Mouse (Mus musculus) midbrain, embryonic 14.5 days (tissue): Measurements from ENCODE around the gene Trim43a. TPM values are rescaled to one million over a fixed set of nuclear protein-coding genes. Genes with fewer than 3 reads are reported as not detected.
A peak's percentile ranks its signal among the peaks of the same experiment; 100 is the strongest.
"Not testable (repeated sequence)": the region's sequence is repeated elsewhere in the genome, so short reads cannot be mapped to it uniquely, and the experiment has no call there.

Experiments used
- ATAC-seq: fragments of 200-750 bp; cut with Nextera tagmentation; 2 replicates; pipeline ENCODE4 v1.8.0; 2017; ENCODE audit warnings: moderate number of reproducible peaks, moderate library complexity; ENCODE audit not compliant: low FRiP score, low TSS enrichment
- DNase-seq: peaks from one replicate; pipeline ENCODE4 v3.0.0-alpha.2; 2015
- H3K27ac ChIP-seq: fragments of 300-500 bp; sonication (generic); replicated peaks from 2 replicates; pipeline ENCODE4 v1.5.1; 2014; ENCODE audit warnings: mild to moderate bottlenecking, low read depth, low read length, moderate library complexity
- H3K27me3 ChIP-seq: fragments of 300-500 bp; sonication (generic); 2 replicates; pipeline ENCODE4 v1.6.1; 2014; ENCODE audit warnings: low read length, control low read depth, mixed read lengths; ENCODE audit not compliant: control insufficient read depth, insufficient read depth
- H3K36me3 ChIP-seq: fragments of 300-500 bp; sonication (generic); 2 replicates; pipeline ENCODE4 v1.6.1; 2014; ENCODE audit warnings: low read length, control low read depth; ENCODE audit not compliant: control insufficient read depth, insufficient read depth
- H3K4me1 ChIP-seq: fragments of 300-500 bp; sonication (generic); 2 replicates; pipeline ENCODE4 v1.6.1; 2014; ENCODE audit warnings: mild to moderate bottlenecking, antibody characterized with exemption, low read length, control low read depth; ENCODE audit not compliant: control insufficient read depth, insufficient read depth
- H3K4me2 ChIP-seq: fragments of 300-500 bp; sonication (generic); 2 replicates; pipeline ENCODE4 v1.6.1; 2014; ENCODE audit warnings: mild to moderate bottlenecking, low read length, moderate library complexity
- H3K4me3 ChIP-seq: fragments of 300-500 bp; sonication (generic); replicated peaks from 2 replicates; pipeline ENCODE4 v1.5.1; 2014; ENCODE audit warnings: low read depth, low read length
- H3K9ac ChIP-seq: fragments of 300-500 bp; sonication (generic); replicated peaks from 2 replicates; pipeline ENCODE4 v1.6.1; 2014; ENCODE audit warnings: mild to moderate bottlenecking, low read length, moderate library complexity
- H3K9me3 ChIP-seq: fragments of 300-500 bp; sonication (generic); 2 replicates; pipeline ENCODE4 v1.6.1; 2016; ENCODE audit warnings: low read length, control low read depth, mixed read lengths; ENCODE audit not compliant: control insufficient read depth
- WGBS: fragments of 180-500 bp; shearing (Covaris S2); extraction: QIAGEN DNeasy Blood & Tissue Kit; methylation state at CpG from one replicate; pipeline ENCODE4 v1.1.7; 2014; 5-methylcytosine and 5-hydroxymethylcytosine counted together
- polyA plus RNA-seq: library from polyadenylated mRNA; unstranded; fragments of >200 nt; fragmentation: Nextera tagmentation; extraction: Ambion mirVana; gene quantifications from 2 replicates; pipeline ENCODE4 v1.2.1, GENCODE M21; 2014

Gene Trim43a
- 0.20 TPM in 1 of 2 replicates, not detected in the other for polyA plus RNA-seq

DNA sequence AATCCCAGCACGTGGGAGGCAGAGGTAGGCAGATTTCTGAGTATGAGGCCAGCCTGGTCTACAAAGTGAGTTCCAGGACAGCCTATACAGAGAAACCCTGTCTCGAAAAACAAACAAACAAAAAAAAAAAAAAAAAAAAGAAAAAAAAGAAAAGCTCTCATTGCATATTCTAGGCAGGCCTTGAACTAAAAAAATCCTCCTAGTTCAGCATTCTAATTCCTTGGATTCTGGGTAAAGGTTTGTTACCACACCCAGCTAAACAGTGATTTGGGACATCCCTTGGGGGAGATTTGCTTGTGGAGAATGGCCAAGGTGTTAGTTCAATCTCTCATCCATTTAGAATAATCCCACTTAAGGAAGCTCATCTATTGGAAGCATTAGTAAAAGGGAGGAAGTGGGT, at the start of gene Trim43a:
Gene Trim43a (plus strand): TSS at position 301 of the 400 bp plus-strand sequence.
- H3K4me1 ChIP-seq, H3K9me3 ChIP-seq, H3K4me2 ChIP-seq, H3K27ac ChIP-seq, H3K36me3 ChIP-seq, H3K9ac ChIP-seq, ATAC-seq, DNase-seq, H3K4me3 ChIP-seq, H3K27me3 ChIP-seq: not testable (repeated sequence)
- 78% methylated on average over 2 of the region's 2 CpGs for WGBS

DNA sequence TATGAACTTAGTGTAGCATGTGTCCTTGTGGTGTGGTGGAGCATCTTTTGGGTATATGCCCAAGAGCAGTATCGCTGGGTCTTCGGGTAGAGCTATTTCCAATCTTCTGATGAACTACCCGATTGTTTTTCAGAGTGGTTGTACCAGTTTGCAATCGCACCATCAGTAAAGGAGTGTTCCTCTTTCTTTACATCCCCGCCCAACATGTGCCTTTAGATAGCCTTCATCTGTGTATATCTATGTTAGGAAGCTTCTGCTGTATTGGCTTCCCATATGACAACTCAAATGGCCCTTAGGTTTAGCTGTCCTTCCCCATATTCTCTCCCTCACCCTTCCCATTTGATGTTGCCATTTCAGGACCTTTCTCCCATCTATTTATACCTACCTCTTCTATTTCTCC, 46.6 kb upstream of the Trim43a start:
- Histone ChIP-seq H3K4me1 (no peaks in the 10 kb centered on the region), H3K27ac (no peak overlapping the region), H3K9me3 (no peaks in the 10 kb centered on the region), H3K4me2 (no peak overlapping the region), H3K4me3 (no peak overlapping the region), H3K36me3 (no peaks in the 10 kb centered on the region), H3K9ac (no peak overlapping the region), H3K27me3 (no peaks in the 10 kb centered on the region)
- DNase-seq (no peak), ATAC-seq (no peak)
- 93% methylated on average over 5 of the region's 5 CpGs for WGBS

DNA sequence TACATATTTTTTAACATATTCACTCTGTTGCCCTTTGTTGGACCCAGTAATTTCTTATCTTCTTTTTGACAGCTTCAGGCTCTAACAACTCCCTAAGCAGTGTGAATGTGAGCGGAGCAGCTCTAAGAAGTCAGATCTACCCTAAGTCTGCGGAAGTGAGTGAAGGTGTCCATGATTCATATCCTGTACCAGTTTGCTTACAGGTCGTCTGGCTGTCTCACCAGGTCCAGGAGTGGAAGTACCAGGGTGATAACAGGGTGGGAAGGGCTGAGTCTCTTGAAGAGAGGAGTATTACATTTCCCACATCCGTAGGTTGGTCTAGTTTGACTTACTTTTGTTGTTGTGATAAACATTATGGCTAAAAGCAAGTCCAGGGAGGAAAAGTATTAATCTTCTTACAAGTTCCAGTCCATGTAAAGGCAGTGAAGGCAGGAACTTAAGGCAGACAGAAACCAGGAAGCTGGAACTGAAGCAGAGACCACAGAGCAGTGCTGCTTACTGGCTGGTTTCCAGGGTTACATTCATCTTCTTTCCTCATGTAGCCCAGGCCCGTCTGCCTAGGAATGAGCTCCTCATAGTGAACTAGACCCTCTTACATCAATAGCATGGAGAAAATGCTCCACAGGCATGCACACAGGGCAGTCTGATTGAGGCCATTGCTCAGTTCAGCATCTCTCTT, 41.0 kb upstream of the Trim43a start:
- DNase-seq (no peak), ATAC-seq (no peak)
- Histone ChIP-seq H3K27ac (no peak overlapping the region), H3K4me2 (no peak overlapping the region), H3K4me1 (no peaks in the 10 kb centered on the region), H3K9ac (no peak overlapping the region), H3K27me3 (no peaks in the 10 kb centered on the region), H3K4me3 (no peak overlapping the region), H3K36me3 (no peaks in the 10 kb centered on the region), H3K9me3 (no peaks in the 10 kb centered on the region)
- WGBS, result 76% methylated on average over 5 of the region's 5 CpGs

DNA sequence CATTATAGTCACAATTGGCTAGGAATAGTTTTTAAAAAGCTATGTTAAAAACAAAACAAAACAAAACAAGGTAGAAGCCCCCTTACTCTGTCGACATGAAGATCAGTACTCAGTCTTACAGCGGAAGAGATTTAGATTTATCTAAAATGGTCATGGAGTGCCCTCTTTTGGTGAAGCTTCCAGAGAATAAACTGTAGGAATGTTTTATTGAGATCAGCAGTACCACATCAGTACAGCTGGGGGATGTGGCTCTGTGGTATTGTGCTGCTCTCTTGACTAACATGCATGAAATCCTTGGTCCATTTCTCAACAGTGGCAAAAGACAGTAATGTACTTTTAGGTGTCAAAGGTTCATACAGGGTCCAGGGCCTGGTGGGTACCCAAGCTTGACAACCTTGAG, 37.9 kb upstream of the Trim43a start:
- 29% methylated on average over 2 of the region's 2 CpGs for WGBS
- DNase-seq, result peak; percentile 79
- ATAC-seq, result peak; percentile 31; the same call in 1 of the 2 replicates
- no peak overlapping the region for H3K4me2 ChIP-seq
- no peaks in the 10 kb centered on the region for H3K9me3 ChIP-seq
- H3K27ac ChIP-seq, result no peak overlapping the region
- H3K27me3 ChIP-seq, result no peaks in the 10 kb centered on the region
- no peak overlapping the region for H3K4me3 ChIP-seq
- no peak overlapping the region for H3K9ac ChIP-seq
- no peaks in the 10 kb centered on the region for H3K4me1 ChIP-seq
- no peaks in the 10 kb centered on the region for H3K36me3 ChIP-seq

DNA sequence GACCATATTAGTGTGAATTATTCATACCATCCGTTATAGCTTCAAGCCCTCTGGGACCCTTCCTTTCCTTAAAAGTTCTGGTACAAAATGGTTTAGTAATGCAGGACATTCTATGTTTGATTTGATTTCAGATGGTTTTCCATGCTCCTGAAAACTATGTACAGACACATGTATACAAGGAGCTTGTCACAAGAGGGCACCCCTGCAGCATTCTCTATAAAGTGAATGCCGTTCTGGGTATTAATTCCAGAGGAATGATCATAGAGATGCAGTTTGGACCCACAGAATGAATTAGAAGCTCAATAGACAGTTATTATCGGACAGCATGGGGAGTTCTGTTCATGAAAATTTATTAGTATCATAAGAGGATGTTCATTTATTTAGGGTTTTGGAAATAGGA, 35.2 kb upstream of the Trim43a start:
- Histone ChIP-seq H3K27me3 (no peaks in the 10 kb centered on the region), H3K4me1 (peaks cover 18% of the 10 kb centered on the region), H3K4me3 (no peak overlapping the region), H3K27ac (no peak overlapping the region), H3K9me3 (no peaks in the 10 kb centered on the region), H3K9ac (no peak overlapping the region), H3K4me2 (no peak overlapping the region), H3K36me3 (no peaks in the 10 kb centered on the region)
- DNase-seq (peak; percentile 80), ATAC-seq (no peak)
- 28% methylated on average over 3 of the region's 3 CpGs for WGBS

DNA sequence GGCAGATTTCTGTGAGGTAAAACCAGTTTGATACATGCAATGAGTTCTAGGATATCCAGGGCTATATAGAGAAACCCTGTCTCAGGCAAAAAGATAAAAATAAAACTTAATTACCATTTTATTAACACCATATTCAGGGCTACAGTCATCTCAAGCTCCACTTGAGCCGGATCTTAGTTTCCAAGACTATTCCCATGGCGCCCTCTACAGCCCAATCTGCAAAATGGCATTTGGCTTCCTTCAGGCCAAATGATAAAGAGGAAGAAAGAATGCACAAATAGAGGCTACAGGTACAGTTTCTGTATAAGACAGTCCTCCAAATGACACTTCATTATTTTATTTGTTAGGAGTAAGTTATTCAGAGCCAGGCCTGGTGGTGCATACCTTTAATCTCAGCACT, 34.5 kb upstream of the Trim43a start:
- no peak overlapping the region for H3K4me3 ChIP-seq
- peak; percentile 81 for DNase-seq
- H3K4me1 ChIP-seq, result peaks cover 24% of the 10 kb centered on the region
- no peaks in the 10 kb centered on the region for H3K36me3 ChIP-seq
- no peaks in the 10 kb centered on the region for H3K9me3 ChIP-seq
- H3K27me3 ChIP-seq, result no peaks in the 10 kb centered on the region
- no peak overlapping the region for H3K4me2 ChIP-seq
- H3K27ac ChIP-seq, result no peak overlapping the region
- no peak for ATAC-seq
- WGBS, result 5% methylated on average over 2 of the region's 2 CpGs
- no peak overlapping the region for H3K9ac ChIP-seq

DNA sequence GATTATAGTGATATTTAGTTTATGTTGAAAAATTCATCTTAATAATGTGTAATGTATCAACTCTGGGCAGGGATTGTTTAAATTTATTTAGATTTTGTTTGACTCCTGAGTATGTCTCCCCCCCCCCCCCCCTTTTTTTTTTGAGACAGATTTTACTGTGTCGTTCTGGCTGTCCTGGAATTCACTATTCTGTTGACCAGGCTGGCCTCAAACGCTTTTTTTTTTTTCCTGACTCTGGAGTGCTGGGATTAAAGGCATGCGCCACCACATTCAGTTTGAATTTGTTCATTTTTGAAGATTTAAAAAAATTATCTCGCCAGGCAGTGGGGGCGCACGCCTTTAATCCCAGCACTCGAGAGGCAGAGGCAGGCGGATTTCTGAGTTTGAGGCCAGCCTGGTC, 34.0 kb upstream of the Trim43a start:
- WGBS, result 64% methylated on average over 8 of the region's 8 CpGs
- H3K9me3 ChIP-seq, result no peaks in the 10 kb centered on the region
- H3K36me3 ChIP-seq, result no peaks in the 10 kb centered on the region
- H3K4me1 ChIP-seq, result peaks cover 27% of the 10 kb centered on the region
- no peak overlapping the region for H3K9ac ChIP-seq
- H3K27me3 ChIP-seq, result no peaks in the 10 kb centered on the region
- H3K27ac ChIP-seq, result no peak overlapping the region
- no peak overlapping the region for H3K4me2 ChIP-seq
- ATAC-seq, result no peak
- H3K4me3 ChIP-seq, result no peak overlapping the region
- DNase-seq, result no peak

DNA sequence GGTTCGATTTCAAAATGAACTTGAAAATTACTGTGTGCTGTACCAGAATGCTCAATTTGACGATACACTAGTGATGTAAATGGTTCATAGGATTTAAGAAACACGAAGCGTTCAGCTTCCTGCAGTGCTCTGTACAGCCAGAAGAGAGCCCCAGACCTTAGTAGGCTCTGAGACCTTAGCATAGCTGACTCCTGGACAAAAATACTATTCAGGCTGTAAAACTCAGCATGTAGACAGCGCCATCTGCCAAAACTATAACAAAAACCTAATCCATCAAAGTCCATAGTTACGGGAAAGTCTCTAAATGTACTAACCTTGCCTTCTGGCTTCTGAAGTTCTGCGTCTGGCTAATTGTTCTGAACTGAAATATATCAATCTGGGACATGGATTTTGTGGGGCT, 33.4 kb upstream of the Trim43a start:
- Histone ChIP-seq H3K9ac (no peak overlapping the region), H3K4me3 (peak overlapping the region; percentile 62), H3K4me2 (peak overlapping the region; percentile 83), H3K27me3 (no peaks in the 10 kb centered on the region), H3K4me1 (peaks cover 27% of the 10 kb centered on the region), H3K27ac (no peak overlapping the region; the same call in 1 of the 2 replicates), H3K36me3 (peaks cover 3% of the 10 kb centered on the region; the same call in 1 of the 2 replicates), H3K9me3 (no peaks in the 10 kb centered on the region)
- 0 out of 2 replicates have a peak, but pooled peaks have one; percentile 44 for ATAC-seq
- 29% methylated on average over 7 of the region's 7 CpGs for WGBS
- DNase-seq, result peak; percentile 74
